Mouse (Mus musculus) Patski (cell line): Measurements from ENCODE around the gene Kcnip3. TPM values are rescaled to one million over a fixed set of nuclear protein-coding genes. Genes with fewer than 3 reads are reported as not detected.

Experiments used
- ATAC-seq: fragments of 100-300 bp; one replicate; pipeline ENCODE4 v1.8.0; 2021
- CTCF ChIA-PET: fragments of 350-600 bp; sonication (Branson Sonifier 250); formaldehyde crosslinking; loops from one replicate; lab custom pipeline; 2022; ENCODE audit warnings: inconsistent platforms; lab: Charles Lee
- POLR2A ChIA-PET: fragments of 350-600 bp; sonication (Branson Sonifier 250); formaldehyde crosslinking; loops from one replicate; lab custom pipeline; 2022; ENCODE audit warnings: antibody characterized with exemption, inconsistent platforms; lab: Charles Lee
- DNase-seq: peaks from one replicate; pipeline ENCODE4 v3.0.0-alpha.2; 2011; ENCODE audit warnings: low read depth, low spot score
- H3K27me3 ChIP-seq: fragments of 371-371 bp; one replicate; pipeline ENCODE4 v1.5.1; 2021
- CTCF ChIP-seq: fragments of 100-300 bp; IDR thresholded peaks from one replicate; pipeline ENCODE4 v1.5.1; 2021
- in situ Hi-C: fragments of 300-500 bp; cut with MboI; formaldehyde crosslinking; loops from 3 replicates; pipeline ENCODE4 v1.11.1; 2018; ENCODE audit warnings: low pct_unique_long_range_greater_than_20kb, mixed read lengths
- polyA plus RNA-seq: library from polyadenylated mRNA; unstranded; gene quantifications from one replicate; pipeline ENCODE4 v1.2.3, GENCODE M21; 2021

The Kcnip3 gene
- polyA plus RNA-seq, 1 experiment from 2014 or later = 4.3 TPM

GRCm38 (mm10) chr2:127535363-127535762, 13.5 kb upstream of the Kcnip3 start:
- H3K27me3 ChIP-seq = peaks cover 21% of the 10 kb centered on the region
- CTCF ChIA-PET = no interaction called here
- DNase-seq (no peak), ATAC-seq (no peak)
- POLR2A ChIA-PET = no interaction called here
- TF ChIP-seq CTCF = no peak
- in situ Hi-C loops = no loop called here

GRCm38 (mm10) chr2:127532379-127532778, 10.5 kb upstream of the Kcnip3 start:
- CTCF ChIA-PET = interaction anchor here (0.7 kb wide), 2 partner anchors 14 to 28 kb away, joined by 3 read pairs; no protein-coding TSS in a partner anchor
- ATAC-seq = no peak
- in situ Hi-C loops = no loop called here

GRCm38 (mm10) chr2:127531592-127531991, 9.7 kb upstream of the Kcnip3 start:
- CTCF ChIA-PET = interaction anchor here (0.7 kb wide), 1 partner anchor 28 kb away, joined by 3 read pairs; no protein-coding TSS in a partner anchor
- in situ Hi-C loops = no loop called here

More at GRCm38 (mm10) chr2:127532379-127532778, 10.5 kb upstream of the Kcnip3 start:
- DNase-seq = no peak
- peaks cover 9% of the 10 kb centered on the region for H3K27me3 ChIP-seq
- POLR2A ChIA-PET = no interaction called here
- TF ChIP-seq CTCF = no peak

GRCm38 (mm10) chr2:127530418-127530817, 8.5 kb upstream of the Kcnip3 start:
- in situ Hi-C loops = no loop called here
- no peak for TF ChIP-seq CTCF
- DNase-seq = no peak

More at GRCm38 (mm10) chr2:127531592-127531991, 9.7 kb upstream of the Kcnip3 start:
- POLR2A ChIA-PET = no interaction called here
- DNase-seq (no peak), ATAC-seq (no peak)
- H3K27me3 ChIP-seq = peaks cover 6% of the 10 kb centered on the region
- TF ChIP-seq CTCF = no peak

GRCm38 (mm10) chr2:127525004-127525775, 3.3 kb upstream of the Kcnip3 start:
- ChIA-PET POLR2A (no interaction called here), CTCF (interaction anchor here (1.2 kb wide), 1 partner anchor 18 kb away, joined by 3 read pairs; no protein-coding TSS in a partner anchor)
- DNase-seq (no peak), ATAC-seq (no peak)
- H3K27me3 ChIP-seq = peaks cover 23% of the 10 kb centered on the region
- in situ Hi-C loops = no loop called here
- TF ChIP-seq CTCF = no peak

More at GRCm38 (mm10) chr2:127530418-127530817, 8.5 kb upstream of the Kcnip3 start:
- POLR2A ChIA-PET = no interaction called here
- no peak for ATAC-seq
- H3K27me3 ChIP-seq = peaks cover 6% of the 10 kb centered on the region
- CTCF ChIA-PET = no interaction called here

GRCm38 (mm10) chr2:127523950-127524729, 2.2 kb upstream of the Kcnip3 start:
- ChIA-PET CTCF (interaction anchor here (1.1 to 1.2 kb wide), 2 partner anchors 17 to 27 kb away, joined by 3 read pairs; no protein-coding TSS in a partner anchor), POLR2A (no interaction called here)
- TF ChIP-seq CTCF = no peak
- no peak for DNase-seq
- in situ Hi-C loops = no loop called here
- H3K27me3 ChIP-seq = peaks cover 27% of the 10 kb centered on the region
- ATAC-seq = no peak

GRCm38 (mm10) chr2:127521172-127522005, 505 bp downstream of the Kcnip3 start:
- ATAC-seq = no peak
- in situ Hi-C loops = no loop called here
- TF ChIP-seq CTCF = no peak

GRCm38 (mm10) chr2:127520123-127520522, 1.8 kb downstream of the Kcnip3 start:
- no peak for ATAC-seq
- CTCF ChIA-PET = interaction anchor here (0.9 to 2.2 kb wide), 2 partner anchors 13 to 39 kb away, joined by 3 to 6 read pairs; no protein-coding TSS in a partner anchor
- POLR2A ChIA-PET = no interaction called here
- in situ Hi-C loops = no loop called here
- H3K27me3 ChIP-seq = peaks cover 56% of the 10 kb centered on the region
- no peak for DNase-seq
- no peak for TF ChIP-seq CTCF

More at GRCm38 (mm10) chr2:127521172-127522005, 505 bp downstream of the Kcnip3 start:
- ChIA-PET CTCF (interaction anchor here (0.9 to 1.9 kb wide), 2 partner anchors 14 kb away, joined by 3 to 5 read pairs; no protein-coding TSS in a partner anchor), POLR2A (interaction anchor here (0.6 kb wide), 1 partner anchor 109 kb away, joined by 3 read pairs; no protein-coding TSS in a partner anchor)
- DNase-seq = no peak
- H3K27me3 ChIP-seq = peaks cover 45% of the 10 kb centered on the region

GRCm38 (mm10) chr2:127519308-127519707, 2.6 kb downstream of the Kcnip3 start:
- DNase-seq = no peak
- no peak for TF ChIP-seq CTCF
- ChIA-PET CTCF (interaction anchor here (2.2 kb wide), 1 partner anchor 40 kb away, joined by 6 read pairs; no protein-coding TSS in a partner anchor), POLR2A (no interaction called here)
- ATAC-seq = no peak
- H3K27me3 ChIP-seq = peaks cover 50% of the 10 kb centered on the region
- in situ Hi-C loops = no loop called here

GRCm38 (mm10) chr2:127518831-127519230, 3.1 kb downstream of the Kcnip3 start:
- CTCF ChIA-PET = interaction anchor here (2.2 kb wide), 1 partner anchor 41 kb away, joined by 6 read pairs; no protein-coding TSS in a partner anchor
- ATAC-seq (no peak), DNase-seq (no peak)
- POLR2A ChIA-PET = no interaction called here
- TF ChIP-seq CTCF = no peak
- peaks cover 49% of the 10 kb centered on the region for H3K27me3 ChIP-seq
- in situ Hi-C loops = no loop called here
